Mouse (Mus musculus): ENCODE data around the gene Rpl23a.
A peak's percentile ranks its signal among the peaks of the same experiment; 100 is the strongest.

The Rpl23a gene

GRCm38 (mm10) chr11:78182961-78183844 lies at the start of gene Rpl23a:
Gene Rpl23a, minus strand, starts transcription at chr11:78183584.
- peak; percentile 93 for DNase-seq (ENCODE audit: extremely low spot score, low read depth, low spot score)

- DNase-seq (ENCODE audit: extremely low spot score, low read depth, low spot score) = no peak
Observed at GRCm38 (mm10) chr11:78231518-78231917, 48.1 kb upstream of the Rpl23a start.

- DNase-seq (ENCODE audit: extremely low spot score, low read depth, low spot score) = no peak
Observed at GRCm38 (mm10) chr11:78223586-78223985, 40.2 kb upstream of the Rpl23a start.

GRCm38 (mm10) chr11:78215709-78216317 lies 32.4 kb upstream of the Rpl23a start:
- DNase-seq (ENCODE audit: extremely low spot score, low read depth, low spot score) = no peak

GRCm38 (mm10) chr11:78213086-78213817 lies 29.9 kb upstream of the Rpl23a start:
- no peak for DNase-seq (ENCODE audit: extremely low spot score, low read depth, low spot score)

- DNase-seq (ENCODE audit: extremely low spot score, low read depth, low spot score) = no peak
Observed at GRCm38 (mm10) chr11:78211513-78211912, 28.1 kb upstream of the Rpl23a start.

GRCm38 (mm10) chr11:78210615-78211014 lies 27.2 kb upstream of the Rpl23a start:
- no peak for DNase-seq (ENCODE audit: extremely low spot score, low read depth, low spot score)

GRCm38 (mm10) chr11:78209886-78210285 lies 26.5 kb upstream of the Rpl23a start:
- DNase-seq (ENCODE audit: extremely low spot score, low read depth, low spot score) = no peak

- DNase-seq (ENCODE audit: extremely low spot score, low read depth, low spot score) = no peak
Observed at GRCm38 (mm10) chr11:78207190-78207589, 23.8 kb upstream of the Rpl23a start.

GRCm38 (mm10) chr11:78205361-78206206 lies 22.2 kb upstream of the Rpl23a start:
- DNase-seq (ENCODE audit: extremely low spot score, low read depth, low spot score) = no peak

- no peak for DNase-seq (ENCODE audit: extremely low spot score, low read depth, low spot score)
Observed at GRCm38 (mm10) chr11:78204287-78204686, 20.9 kb upstream of the Rpl23a start.

GRCm38 (mm10) chr11:78202372-78202771 lies 19.0 kb upstream of the Rpl23a start:
- no peak for DNase-seq (ENCODE audit: extremely low spot score, low read depth, low spot score)

- DNase-seq (ENCODE audit: extremely low spot score, low read depth, low spot score) = no peak
Observed at GRCm38 (mm10) chr11:78195101-78195863, 11.9 kb upstream of the Rpl23a start.

GRCm38 (mm10) chr11:78194411-78195100 lies 11.2 kb upstream of the Rpl23a start:
- DNase-seq (ENCODE audit: extremely low spot score, low read depth, low spot score) = no peak

GRCm38 (mm10) chr11:78193113-78193512 lies 9.7 kb upstream of the Rpl23a start, which contains the start of gene Proca1:
Gene Proca1, plus strand, starts transcription at chr11:78193392.
- no peak for DNase-seq (ENCODE audit: extremely low spot score, low read depth, low spot score)

GRCm38 (mm10) chr11:78190041-78190440 lies 6.7 kb upstream of the Rpl23a start:
- no peak for DNase-seq (ENCODE audit: extremely low spot score, low read depth, low spot score)

GRCm38 (mm10) chr11:78189234-78190040 lies 6.1 kb upstream of the Rpl23a start:
- no peak for DNase-seq (ENCODE audit: extremely low spot score, low read depth, low spot score)

All from hindlimb bud, embryonic 11.5 days (tissue).